Mouse (Mus musculus): ENCODE measurements around the gene Sik2. TPM values are rescaled to one million over a fixed set of nuclear protein-coding genes. Genes with fewer than 3 reads are reported as not detected.

Gene Sik2
- polyA plus RNA-seq, 1 experiment: 27.1 TPM

GRCm38 (mm10) chr9:50900026-50900920, 108.6 kb downstream of the Sik2 start:
- no peak for TF ChIP-seq GATA1 (IDR thresholded peaks at IDR 0.05; ENCODE audit: low read length)

GRCm38 (mm10) chr9:50893665-50894064, 115.2 kb downstream of the Sik2 start:
- TF ChIP-seq GATA1 (IDR thresholded peaks at IDR 0.05; ENCODE audit: low read length): no peak

- no peak for TF ChIP-seq GATA1 (IDR thresholded peaks at IDR 0.05; ENCODE audit: low read length)
These were observed 118.3 kb downstream of the Sik2 start for GRCm38 (mm10) chr9:50890494-50891090.

GRCm38 (mm10) chr9:50889964-50890363, 118.9 kb downstream of the Sik2 start:
- no peak for TF ChIP-seq GATA1 (IDR thresholded peaks at IDR 0.05; ENCODE audit: low read length)

GRCm38 (mm10) chr9:50889211-50889610, 119.7 kb downstream of the Sik2 start:
- no peak for TF ChIP-seq GATA1 (IDR thresholded peaks at IDR 0.05; ENCODE audit: low read length)

- no peak for TF ChIP-seq GATA1 (IDR thresholded peaks at IDR 0.05; ENCODE audit: low read length)
These were observed 121.5 kb downstream of the Sik2 start for GRCm38 (mm10) chr9:50887351-50887750.

GRCm38 (mm10) chr9:50886870-50887269, 122.0 kb downstream of the Sik2 start:
- TF ChIP-seq GATA1 (IDR thresholded peaks at IDR 0.05; ENCODE audit: low read length): no peak

GRCm38 (mm10) chr9:50885600-50885987, 123.3 kb downstream of the Sik2 start:
- TF ChIP-seq GATA1 (IDR thresholded peaks at IDR 0.05; ENCODE audit: low read length): no peak

GRCm38 (mm10) chr9:50884741-50885599, 123.9 kb downstream of the Sik2 start:
- no peak for TF ChIP-seq GATA1 (IDR thresholded peaks at IDR 0.05; ENCODE audit: low read length)

- no peak for TF ChIP-seq GATA1 (IDR thresholded peaks at IDR 0.05; ENCODE audit: low read length)
These were observed 124.8 kb downstream of the Sik2 start for GRCm38 (mm10) chr9:50884093-50884492.

GRCm38 (mm10) chr9:50882183-50882582, 126.7 kb downstream of the Sik2 start:
- no peak for TF ChIP-seq GATA1 (IDR thresholded peaks at IDR 0.05; ENCODE audit: low read length)

GRCm38 (mm10) chr9:50877431-50877830, 131.4 kb downstream of the Sik2 start:
- TF ChIP-seq GATA1 (IDR thresholded peaks at IDR 0.05; ENCODE audit: low read length): no peak

GRCm38 (mm10) chr9:50876287-50876686, 132.6 kb downstream of the Sik2 start:
- TF ChIP-seq GATA1 (IDR thresholded peaks at IDR 0.05; ENCODE audit: low read length): no peak

GRCm38 (mm10) chr9:50875470-50875869, 133.4 kb downstream of the Sik2 start:
- no peak for TF ChIP-seq GATA1 (IDR thresholded peaks at IDR 0.05; ENCODE audit: low read length)

- no peak for TF ChIP-seq GATA1 (IDR thresholded peaks at IDR 0.05; ENCODE audit: low read length)
These were observed 134.8 kb downstream of the Sik2 start for GRCm38 (mm10) chr9:50874031-50874430.

- TF ChIP-seq GATA1 (IDR thresholded peaks at IDR 0.05; ENCODE audit: low read length): no peak
These were observed 135.7 kb downstream of the Sik2 start for GRCm38 (mm10) chr9:50873210-50873609.

All from G1E-ER4 (cell line).